Mouse (Mus musculus): ENCODE measurements around the gene Dus1l. TPM values are rescaled to one million over a fixed set of nuclear protein-coding genes. Genes with fewer than 3 reads are reported as not detected.

Dus1l gene
- total and polyA plus RNA-seq, 3 experiments: 98.7 to 155 (median 120) TPM

- dilution Hi-C loops (cut with MboI; ENCODE audit: extremely low pct_ligation_motif_present, extremely low pct_unique_long_range_greater_than_20kb, low sequenced_read_pairs): no loop called here
- in situ Hi-C loops (cut with MboI; ENCODE audit: low pct_ligation_motif_present, low pct_unique_long_range_greater_than_20kb, low sequenced_read_pairs): no loop called here
- TF ChIP-seq ZKSCAN1 (IDR thresholded peaks at IDR 0.05; ENCODE audit: borderline replicate concordance, low read depth, low read length): no peak
- TF ChIP-seq MAX (IDR thresholded peaks at IDR 0.05; ENCODE audit: low read length): no peak
- TF ChIP-seq ZC3H11A (IDR thresholded peaks at IDR 0.05; ENCODE audit: low read depth, low read length): no peak
- no peak for TF ChIP-seq POLR2A (IDR thresholded peaks at IDR 0.05; ENCODE audit: low read depth, low read length)
- no peak for TF ChIP-seq CTCF (conservative IDR thresholded peaks at IDR 0.05 in 1 of 2, IDR thresholded peaks at IDR 0.05 in 1 of 2; ENCODE audit: low read depth in 2 of 2, low read length in 2 of 2)
- TF ChIP-seq KAT2A (IDR thresholded peaks at IDR 0.05; ENCODE audit: insufficient replicate concordance, low read length): 0 out of 2 replicates have a peak, but pooled peaks have one; percentile 5
- TF ChIP-seq RAD21 (IDR thresholded peaks at IDR 0.05; ENCODE audit: low read depth, low read length): no peak
- TF ChIP-seq USF1 (IDR thresholded peaks at IDR 0.05; ENCODE audit: low read depth, low read length): no peak
- no peak for TF ChIP-seq RCOR1 (conservative IDR thresholded peaks at IDR 0.05; ENCODE audit: low read depth, low read length)
- 0 out of 2 replicates have a peak, but pooled peaks have one; percentile 3 for TF ChIP-seq ETS1 (conservative IDR thresholded peaks at IDR 0.05; ENCODE audit: low read depth, low read length)
- TF ChIP-seq BHLHE40 (IDR thresholded peaks at IDR 0.05; ENCODE audit: low read depth, low read length): no peak
- no peak for TF ChIP-seq NELFE (IDR thresholded peaks at IDR 0.05; ENCODE audit: low read depth, low read length)
- no peak for TF ChIP-seq GABPA (IDR thresholded peaks at IDR 0.05; ENCODE audit: insufficient replicate concordance, low read depth, low read length)
- TF ChIP-seq ZMIZ1 (IDR thresholded peaks at IDR 0.05; ENCODE audit: low read depth, low read length): no peak
- 0 out of 2 replicates have a peak, but pooled peaks have one; percentile 4 for TF ChIP-seq IRF4 (IDR thresholded peaks at IDR 0.05; ENCODE audit: low read depth, low read length)
- TF ChIP-seq MEF2A (IDR thresholded peaks at IDR 0.05; ENCODE audit: borderline replicate concordance, low read depth, low read length): no peak
- Histone ChIP-seq H3K36me3 (replicated peaks in 1 of 2; ENCODE audit: control insufficient read depth in 1 of 2, insufficient read depth in 1 of 2, low read length in 1 of 2) (peaks cover 27 to 38% of the 10 kb centered on the region in 2 experiments), H3K9ac (ENCODE audit: insufficient read depth, low read depth) (peak overlapping the region; percentile 46), H3K4me2 (ENCODE audit: insufficient read depth, low read depth, poor library complexity, severe bottlenecking) (peak overlapping the region; percentile 32; the same call in 1 of the 2 replicates), H3K9me3 (replicated peaks; ENCODE audit: low read length) (no peaks in the 10 kb centered on the region), H3K27me3 (replicated peaks) (no peaks in the 10 kb centered on the region), H3K79me2 (replicated peaks; ENCODE audit: control insufficient read depth, extremely low read depth, insufficient read depth, poor library complexity, severe bottlenecking) (peaks cover 19% of the 10 kb centered on the region), H3K27ac (ENCODE audit: insufficient read depth, low read depth) (no peak overlapping the region), H3K4me1 (ENCODE audit: control insufficient read depth in 1 of 2, insufficient read depth in 2 of 2) (peaks cover 15 to 41% of the 10 kb centered on the region in 2 experiments), H3K4me3 (replicated peaks in 1 of 3; ENCODE audit: low read depth in 2 of 3, low read length in 2 of 3, poor library complexity in 1 of 3) (peak overlapping the region in 2 of 3 experiments; percentile 74 to 95)
- no peak for DNase-seq (ENCODE audit: extremely low read depth)
These were observed 377 bp upstream of the Dus1l start for GRCm38 (mm10) chr11:120796614-120796946.

GRCm38 (mm10) chr11:120792652-120793051, 3.6 kb downstream of the Dus1l start:
- peaks cover 19% of the 10 kb centered on the region for H3K79me2 ChIP-seq (replicated peaks; ENCODE audit: control insufficient read depth, extremely low read depth, insufficient read depth, poor library complexity, severe bottlenecking)
- no peak for DNase-seq (ENCODE audit: extremely low read depth)
- dilution Hi-C loops (cut with MboI; ENCODE audit: extremely low pct_ligation_motif_present, extremely low pct_unique_long_range_greater_than_20kb, low sequenced_read_pairs) (no loop called here), in situ Hi-C loops (cut with MboI; ENCODE audit: low pct_ligation_motif_present, low pct_unique_long_range_greater_than_20kb, low sequenced_read_pairs) (no loop called here)
- H3K27ac ChIP-seq (ENCODE audit: insufficient read depth, low read depth): no peak overlapping the region
- no peaks in the 10 kb centered on the region for H3K27me3 ChIP-seq (replicated peaks)
- H3K4me2 ChIP-seq (ENCODE audit: insufficient read depth, low read depth, poor library complexity, severe bottlenecking): no peak overlapping the region
- no peaks in the 10 kb centered on the region for H3K9me3 ChIP-seq (replicated peaks; ENCODE audit: low read length)
- no peak for TF ChIP-seq GABPA (IDR thresholded peaks at IDR 0.05; ENCODE audit: insufficient replicate concordance, low read depth, low read length)
- no peak for TF ChIP-seq POLR2A (IDR thresholded peaks at IDR 0.05; ENCODE audit: low read depth, low read length)
- no peak for TF ChIP-seq CHD1 (IDR thresholded peaks at IDR 0.05; ENCODE audit: low read depth, low read length)
- TF ChIP-seq CTCF (conservative IDR thresholded peaks at IDR 0.05 in 1 of 2, IDR thresholded peaks at IDR 0.05 in 1 of 2; ENCODE audit: low read depth in 2 of 2, low read length in 2 of 2): no peak
- TF ChIP-seq E2F4 (IDR thresholded peaks at IDR 0.05; ENCODE audit: insufficient replicate concordance, low read depth, low read length): no peak
- TF ChIP-seq JUND (conservative IDR thresholded peaks at IDR 0.05; ENCODE audit: low read depth, low read length): no peak
- no peak for TF ChIP-seq KAT2A (IDR thresholded peaks at IDR 0.05; ENCODE audit: insufficient replicate concordance, low read length)
- no peak for TF ChIP-seq USF1 (IDR thresholded peaks at IDR 0.05; ENCODE audit: low read depth, low read length)
- TF ChIP-seq ZKSCAN1 (IDR thresholded peaks at IDR 0.05; ENCODE audit: borderline replicate concordance, low read depth, low read length): no peak
- TF ChIP-seq EP300 (IDR thresholded peaks at IDR 0.05; ENCODE audit: low read length): no peak
- TF ChIP-seq ZMIZ1 (IDR thresholded peaks at IDR 0.05; ENCODE audit: low read depth, low read length): no peak
- TF ChIP-seq RAD21 (IDR thresholded peaks at IDR 0.05; ENCODE audit: low read depth, low read length): no peak
- no peak for TF ChIP-seq ZC3H11A (IDR thresholded peaks at IDR 0.05; ENCODE audit: low read depth, low read length)
- no peak for TF ChIP-seq TBP (conservative IDR thresholded peaks at IDR 0.05; ENCODE audit: low read depth, low read length)
- no peak for TF ChIP-seq PAX5 (IDR thresholded peaks at IDR 0.05; ENCODE audit: low read length)
- H3K9ac ChIP-seq (ENCODE audit: insufficient read depth, low read depth): no peak overlapping the region
- H3K4me3 ChIP-seq (replicated peaks in 1 of 3; ENCODE audit: low read depth in 2 of 3, low read length in 2 of 3, poor library complexity in 1 of 3): no peak overlapping the region
- peaks cover 65 to 74% of the 10 kb centered on the region in 2 experiments for H3K36me3 ChIP-seq (replicated peaks in 1 of 2; ENCODE audit: control insufficient read depth in 1 of 2, insufficient read depth in 1 of 2, low read length in 1 of 2)
- peaks cover 9 to 26% of the 10 kb centered on the region in 2 experiments for H3K4me1 ChIP-seq (ENCODE audit: control insufficient read depth in 1 of 2, insufficient read depth in 2 of 2)
